Mouse (Mus musculus) heart, embryonic 12.5 days (tissue): ENCODE results near the gene Cacna2d3. TPM values are rescaled to one million over a fixed set of nuclear protein-coding genes. Genes with fewer than 3 reads are reported as not detected.
A peak's percentile ranks its signal among the peaks of the same experiment; 100 is the strongest.

Experiments used
- ATAC-seq: fragments of 200-750 bp; cut with Nextera tagmentation; 2 replicates; pipeline ENCODE4 v1.8.0; 2017; ENCODE audit warnings: moderate TSS enrichment, moderate library complexity; ENCODE audit not compliant: insufficient number of reproducible peaks, low FRiP score
- H3K27ac ChIP-seq: fragments of 300-500 bp; sonication (generic); 2 replicates; pipeline ENCODE4 v1.5.1; 2016; ENCODE audit warnings: mild to moderate bottlenecking, moderate library complexity; ENCODE audit not compliant: poor library complexity, severe bottlenecking
- H3K27me3 ChIP-seq: fragments of 300-500 bp; sonication (generic); replicated peaks from 2 replicates; pipeline ENCODE4 v1.6.1; 2016; ENCODE audit warnings: mild to moderate bottlenecking, moderate library complexity
- H3K36me3 ChIP-seq: fragments of 300-500 bp; sonication (generic); 2 replicates; pipeline ENCODE4 v1.6.1; 2016; ENCODE audit warnings: mild to moderate bottlenecking, moderate library complexity
- H3K4me1 ChIP-seq: fragments of 300-500 bp; sonication (generic); replicated peaks from 2 replicates; pipeline ENCODE4 v1.6.1; 2016; ENCODE audit warnings: mild to moderate bottlenecking
- H3K4me2 ChIP-seq: fragments of 300-500 bp; sonication (generic); 2 replicates; pipeline ENCODE4 v1.6.1; 2016; ENCODE audit warnings: mild to moderate bottlenecking, moderate library complexity
- H3K4me3 ChIP-seq: fragments of 300-500 bp; sonication (generic); 2 replicates; pipeline ENCODE4 v1.5.1; 2016; ENCODE audit warnings: mild to moderate bottlenecking
- H3K9ac ChIP-seq: fragments of 300-500 bp; sonication (generic); 2 replicates; pipeline ENCODE4 v1.6.1; 2016; ENCODE audit warnings: mild to moderate bottlenecking, moderate library complexity
- H3K9me3 ChIP-seq: fragments of 300-500 bp; sonication (generic); replicated peaks from 2 replicates; pipeline ENCODE4 v1.6.1; 2016; ENCODE audit warnings: mild to moderate bottlenecking, moderate library complexity
- WGBS: fragments of 180-500 bp; shearing (Covaris S2); methylation state at CpG from one replicate; pipeline ENCODE4 v1.1.7; 2016; 5-methylcytosine and 5-hydroxymethylcytosine counted together
- polyA plus RNA-seq: library from polyadenylated mRNA; unstranded; fragments of >200 nt; fragmentation: Nextera tagmentation; extraction: Ambion mirVana; gene quantifications from 2 replicates; pipeline ENCODE4 v1.2.1, GENCODE M21; 2016

Cacna2d3 gene
- polyA plus RNA-seq, result 0.85 and 1.3 TPM in 2 replicates

DNA sequence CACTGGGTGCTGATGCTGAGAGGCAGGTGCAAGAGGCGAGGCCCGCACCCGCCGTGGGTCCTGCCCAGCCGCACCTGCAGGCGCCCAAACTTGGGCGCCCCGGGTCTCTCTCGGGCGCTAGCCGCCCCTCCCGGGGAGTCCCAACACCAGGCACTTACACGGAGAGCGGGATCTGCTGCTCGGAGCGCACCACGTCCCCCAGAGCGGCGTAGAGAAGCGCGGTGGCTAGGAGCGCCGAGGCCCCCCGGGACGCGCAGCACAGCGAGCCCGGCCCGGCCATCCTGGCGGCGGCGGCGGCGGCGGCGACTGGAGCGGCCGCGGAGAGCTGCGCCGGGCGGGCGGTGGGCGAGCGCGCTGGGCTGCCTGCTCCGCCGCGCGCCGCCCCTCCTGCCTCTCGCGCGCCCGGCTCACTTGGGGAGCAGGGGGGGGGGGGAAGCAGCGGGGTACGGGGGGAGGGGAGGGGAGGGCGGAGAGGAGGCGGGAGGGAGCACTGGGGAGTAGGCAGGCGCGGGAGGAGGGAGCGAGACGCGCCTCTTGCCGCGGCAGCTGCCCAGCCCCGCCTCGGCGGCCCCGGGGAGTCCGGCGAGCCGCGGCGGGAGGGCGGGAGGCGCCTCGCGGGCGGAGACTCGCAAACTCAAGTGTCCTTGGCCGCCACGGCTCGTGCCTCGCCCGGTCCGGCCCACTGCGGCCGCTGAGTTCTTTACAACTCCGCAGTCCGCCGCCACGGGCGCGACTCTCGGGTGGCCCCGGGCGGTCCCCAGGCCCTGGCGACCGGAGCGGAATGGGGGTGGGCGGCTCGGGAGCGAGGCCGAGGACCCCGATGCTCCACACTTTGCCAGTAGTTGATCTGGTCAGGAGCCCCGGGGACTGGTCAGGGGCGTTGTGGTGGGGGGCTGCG is at the start of gene Cacna2d3:
TSS of gene Cacna2d3 (minus strand) at position 377 of the 898 bp plus-strand sequence.
- peak within 1 kb of the TSS; percentile 72 for H3K9ac ChIP-seq
- no peak within 1 kb of the TSS for H3K27ac ChIP-seq
- peak within 1 kb of the TSS; percentile 100 for H3K4me2 ChIP-seq
- peaks cover 23% of the 10 kb centered on the region for H3K4me1 ChIP-seq
- ATAC-seq, result peak; percentile 70
- H3K4me3 ChIP-seq, result peak within 1 kb of the TSS; percentile 69
- no peaks in the 10 kb centered on the region for H3K9me3 ChIP-seq
- peaks cover 78% of the 10 kb centered on the region for H3K27me3 ChIP-seq
- under 1% methylated on average over 90 of the region's 109 CpGs for WGBS
- H3K36me3 ChIP-seq, result no peaks in the 10 kb centered on the region

DNA sequence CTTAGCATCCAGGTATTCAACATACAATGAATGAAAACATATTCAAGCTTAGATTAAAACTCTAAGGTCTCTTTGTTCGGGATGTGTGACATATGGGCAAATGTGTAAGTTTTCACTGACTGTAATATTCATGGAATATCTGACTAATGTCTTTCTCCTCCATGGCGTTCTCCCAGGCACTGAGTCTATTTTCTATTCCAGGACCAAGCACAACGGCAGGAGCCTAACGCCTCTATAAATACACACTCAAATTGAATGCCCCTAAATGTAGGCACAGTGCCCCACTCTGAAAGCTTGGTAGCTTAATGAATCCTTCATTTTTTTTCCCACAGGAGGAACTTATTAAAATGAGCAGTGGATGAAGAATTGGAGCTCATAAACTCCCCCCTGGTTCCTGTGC is 47.8 kb upstream of the Cacna2d3 start:
- H3K4me3 ChIP-seq, result no peak overlapping the region
- WGBS, result 70% methylated on average over 4 of the region's 4 CpGs

DNA sequence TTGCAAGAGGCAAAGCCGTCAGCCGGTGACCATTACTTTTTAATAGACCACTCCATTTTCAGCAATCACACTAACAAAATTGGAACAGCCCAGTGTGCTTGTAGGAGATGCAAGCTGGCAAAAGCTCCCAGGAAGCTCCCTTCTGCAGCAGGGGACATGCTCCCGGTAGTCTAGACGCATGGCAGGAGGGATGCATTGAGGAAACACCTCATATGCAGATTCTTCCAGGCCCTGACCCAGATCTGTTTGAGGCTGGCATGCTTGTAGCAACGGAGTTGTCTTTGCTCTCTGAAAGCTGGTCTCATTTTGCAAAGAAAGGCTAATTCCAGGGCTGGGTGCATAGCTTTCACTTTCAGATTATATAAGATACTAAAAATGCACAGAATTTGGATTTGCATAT is 31.2 kb upstream of the Cacna2d3 start:
- Histone ChIP-seq H3K27me3 (no peaks in the 10 kb centered on the region), H3K9ac (no peak overlapping the region), H3K27ac (no peak overlapping the region), H3K4me3 (no peak overlapping the region), H3K36me3 (no peaks in the 10 kb centered on the region), H3K4me1 (no peaks in the 10 kb centered on the region), H3K4me2 (no peak overlapping the region), H3K9me3 (no peaks in the 10 kb centered on the region)
- 78% methylated on average over 5 of the region's 5 CpGs for WGBS
- no peak for ATAC-seq

More for the DNA sequence above, 47.8 kb upstream of the Cacna2d3 start:
- H3K4me1 ChIP-seq, result no peaks in the 10 kb centered on the region
- no peak overlapping the region for H3K9ac ChIP-seq
- ATAC-seq, result no peak
- no peak overlapping the region for H3K4me2 ChIP-seq
- no peaks in the 10 kb centered on the region for H3K27me3 ChIP-seq
- H3K36me3 ChIP-seq, result no peaks in the 10 kb centered on the region
- peaks cover 7% of the 10 kb centered on the region; the same call in 1 of the 2 replicates for H3K9me3 ChIP-seq
- H3K27ac ChIP-seq, result no peak overlapping the region

GRCm38 (mm10) chr14:29738751-29739150 is 17.1 kb upstream of the Cacna2d3 start:
- Histone ChIP-seq H3K36me3 (no peaks in the 10 kb centered on the region), H3K9ac (no peak overlapping the region), H3K4me1 (no peaks in the 10 kb centered on the region), H3K4me2 (no peak overlapping the region), H3K27ac (no peak overlapping the region), H3K27me3 (no peaks in the 10 kb centered on the region), H3K9me3 (0 out of 2 replicates have a peak, but pooled peaks cover 3% of the 10 kb centered on the region), H3K4me3 (no peak overlapping the region)
- 51% methylated on average over 2 of the region's 2 CpGs for WGBS
- peak; percentile 81 for ATAC-seq

- 71% methylated on average over 4 of the region's 4 CpGs for WGBS
- H3K36me3 ChIP-seq, result no peaks in the 10 kb centered on the region
- 0 out of 2 replicates have a peak, but pooled peaks cover 3% of the 10 kb centered on the region for H3K9me3 ChIP-seq
- H3K9ac ChIP-seq, result no peak overlapping the region
- no peak overlapping the region for H3K4me3 ChIP-seq
- no peak overlapping the region for H3K27ac ChIP-seq
- H3K4me1 ChIP-seq, result no peaks in the 10 kb centered on the region
- peaks cover 26% of the 10 kb centered on the region for H3K27me3 ChIP-seq
- no peak overlapping the region for H3K4me2 ChIP-seq
- ATAC-seq, result peak; percentile 77
Measured at GRCm38 (mm10) chr14:29730256-29730655, 8.6 kb upstream of the Cacna2d3 start.

- Histone ChIP-seq H3K36me3 (no peaks in the 10 kb centered on the region), H3K4me2 (no peak overlapping the region), H3K9me3 (no peaks in the 10 kb centered on the region), H3K9ac (no peak overlapping the region), H3K27me3 (peaks cover 33% of the 10 kb centered on the region), H3K27ac (no peak overlapping the region), H3K4me1 (no peaks in the 10 kb centered on the region), H3K4me3 (no peak overlapping the region)
- no peak for ATAC-seq
- 73% methylated on average over 4 of the region's 4 CpGs for WGBS
Measured at GRCm38 (mm10) chr14:29729009-29729408, 7.3 kb upstream of the Cacna2d3 start.

DNA sequence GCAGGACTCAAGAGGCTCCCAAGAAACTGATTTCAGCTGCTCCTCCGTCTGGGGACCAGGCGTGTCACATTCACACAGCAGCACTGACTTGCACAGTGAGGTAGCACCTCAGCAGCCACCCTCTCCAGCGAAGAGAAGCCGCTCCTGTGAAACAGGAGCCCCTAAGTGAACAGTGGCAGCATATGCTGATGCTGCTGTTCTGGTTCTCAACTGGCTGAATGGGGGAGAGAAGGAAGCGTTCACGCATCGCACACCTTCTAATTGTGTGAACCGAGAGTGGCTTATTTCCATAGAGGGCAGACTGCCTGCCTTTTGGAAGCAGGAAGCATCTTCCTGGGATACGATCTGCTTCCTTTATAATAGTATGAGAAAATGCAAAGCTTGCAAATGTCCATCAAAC is 5.9 kb upstream of the Cacna2d3 start:
- H3K27me3 ChIP-seq, result peaks cover 47% of the 10 kb centered on the region
- peaks cover 9% of the 10 kb centered on the region; the same call in 1 of the 2 replicates for H3K4me1 ChIP-seq
- H3K9ac ChIP-seq, result no peak overlapping the region
- no peak overlapping the region for H3K27ac ChIP-seq
- H3K9me3 ChIP-seq, result no peaks in the 10 kb centered on the region
- no peak overlapping the region for H3K4me3 ChIP-seq
- no peaks in the 10 kb centered on the region for H3K36me3 ChIP-seq
- WGBS, result 71% methylated on average over 9 of the region's 9 CpGs
- H3K4me2 ChIP-seq, result no peak overlapping the region
- no peak for ATAC-seq

GRCm38 (mm10) chr14:29723267-29723666 is 1.6 kb upstream of the Cacna2d3 start:
- Histone ChIP-seq H3K27ac (no peak overlapping the region), H3K27me3 (peaks cover 76% of the 10 kb centered on the region), H3K4me1 (peaks cover 23% of the 10 kb centered on the region), H3K9ac (no peak overlapping the region; the same call in 1 of the 2 replicates), H3K36me3 (no peaks in the 10 kb centered on the region), H3K4me2 (peak overlapping the region; percentile 100), H3K9me3 (no peaks in the 10 kb centered on the region), H3K4me3 (peak overlapping the region; percentile 69)
- 11% methylated on average over 10 of the region's 10 CpGs for WGBS
- ATAC-seq, result no peak

DNA sequence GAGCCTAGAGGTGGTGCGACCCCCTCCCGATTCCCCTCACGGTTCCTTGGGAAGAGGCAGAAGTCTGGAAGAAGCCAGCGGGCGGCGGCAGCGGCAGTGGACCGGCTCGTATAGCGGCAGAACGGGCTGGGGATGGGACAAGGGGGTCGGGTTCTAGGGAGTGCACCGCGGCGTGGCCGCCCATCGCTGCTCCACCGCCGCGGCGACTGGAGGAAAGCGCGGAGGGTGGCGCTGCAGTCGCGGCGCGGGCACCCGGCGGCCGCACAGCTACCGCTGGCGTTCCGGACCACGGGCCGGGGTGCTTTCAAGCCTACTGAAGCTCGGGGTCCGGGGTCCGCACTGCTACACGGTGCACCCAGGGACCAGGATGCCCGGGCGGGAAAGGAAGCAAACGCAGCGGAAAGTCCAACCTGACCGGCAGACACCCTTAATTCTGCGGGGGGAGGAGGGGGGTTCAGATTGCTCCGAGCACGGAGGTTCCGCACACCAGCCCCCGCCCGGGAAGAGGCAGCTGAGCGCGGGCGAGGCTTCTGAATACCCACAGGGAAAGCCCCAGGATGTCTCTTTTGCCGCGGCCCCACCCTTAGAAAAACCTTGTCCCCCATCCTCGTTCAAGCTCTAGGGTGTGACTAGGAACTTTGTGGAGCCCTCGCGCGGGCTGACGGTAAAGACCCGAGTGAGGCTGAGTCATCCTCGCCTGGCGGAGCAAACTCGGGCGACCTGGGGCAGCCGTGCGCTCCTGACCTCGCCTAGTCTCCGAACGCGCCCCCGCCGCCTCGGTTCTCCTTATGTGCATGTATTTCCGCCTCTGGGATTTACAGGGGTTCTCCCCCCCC is 940 bp upstream of the Cacna2d3 start:
- under 1% methylated on average over 76 of the region's 76 CpGs for WGBS
- Histone ChIP-seq H3K9me3 (no peaks in the 10 kb centered on the region), H3K36me3 (no peaks in the 10 kb centered on the region), H3K9ac (peak overlapping the region; percentile 72), H3K4me2 (peak overlapping the region; percentile 100), H3K4me3 (peak overlapping the region; percentile 69), H3K27me3 (peaks cover 78% of the 10 kb centered on the region), H3K4me1 (peaks cover 23% of the 10 kb centered on the region), H3K27ac (no peak overlapping the region)
- peak; percentile 77 for ATAC-seq

DNA sequence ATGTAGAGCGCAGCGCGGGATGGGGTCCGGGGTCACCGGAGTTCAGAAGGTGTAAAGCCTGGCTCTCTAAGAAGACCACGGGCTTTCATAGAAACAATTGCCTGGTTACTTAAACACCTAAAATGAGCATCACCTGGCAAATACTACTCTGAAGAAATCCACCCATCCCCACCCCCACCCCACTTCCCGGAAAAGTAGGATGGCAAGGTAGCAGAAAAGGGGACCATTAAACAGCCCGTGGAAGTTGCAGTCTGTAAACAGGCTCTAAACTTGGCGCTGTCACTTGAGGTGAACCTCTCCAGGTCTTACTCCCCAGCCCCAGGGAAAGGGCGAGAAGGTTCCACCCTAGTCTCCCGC is 555 bp downstream of the Cacna2d3 start:
- Histone ChIP-seq H3K4me2 (peak overlapping the region; percentile 100), H3K27ac (no peak overlapping the region), H3K4me3 (peak overlapping the region; percentile 69), H3K36me3 (no peaks in the 10 kb centered on the region), H3K9me3 (no peaks in the 10 kb centered on the region), H3K27me3 (peaks cover 76% of the 10 kb centered on the region), H3K9ac (peak overlapping the region; percentile 72), H3K4me1 (peaks cover 23% of the 10 kb centered on the region)
- 3% methylated on average over 11 of the region's 11 CpGs for WGBS
- ATAC-seq, result 0 out of 2 replicates have a peak, but pooled peaks have one; percentile 7
